Mouse (Mus musculus) ES-E14 (cell line): Measurements from ENCODE around the gene Ptprm.

Source experiments
- CHD2 ChIP-seq: IDR thresholded peaks from 2 replicates; pipeline ENCODE4 v1.6.1; 2014; ENCODE audit warnings: mild to moderate bottlenecking, low read depth, low read length, inconsistent platforms
- HCFC1 ChIP-seq: IDR thresholded peaks from 2 replicates; pipeline ENCODE4 v1.6.1; 2012; ENCODE audit warnings: low read length, inconsistent platforms, borderline replicate concordance; ENCODE audit not compliant: insufficient read depth
- MAFK ChIP-seq: IDR thresholded peaks from 2 replicates; pipeline ENCODE4 v1.6.1; 2014; ENCODE audit warnings: mild to moderate bottlenecking, low read depth, low read length, inconsistent platforms; ENCODE audit not compliant: insufficient read depth

DNA sequence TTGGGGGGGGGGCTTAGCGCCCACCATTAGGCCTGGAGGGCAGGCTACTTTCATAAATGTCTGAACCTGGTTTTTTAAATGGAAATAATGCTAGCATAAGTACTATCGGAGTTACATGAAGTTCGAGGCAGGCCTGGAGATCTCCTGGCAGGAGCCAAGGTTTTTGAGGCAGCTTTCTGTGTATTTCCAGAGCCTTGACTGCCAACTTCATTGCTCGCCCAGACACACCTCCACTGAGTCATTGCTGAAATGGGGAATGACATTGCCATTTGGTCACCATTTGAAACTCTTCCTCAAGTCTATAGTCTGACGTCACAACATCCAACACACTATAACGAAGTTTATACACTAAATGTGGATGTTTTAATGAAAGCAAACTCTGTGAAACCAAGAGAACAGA is 89.5 kb downstream of the Ptprm start:
- TF ChIP-seq HCFC1, result no peak
- TF ChIP-seq MAFK, result no peak
- no peak for TF ChIP-seq CHD2
